Mouse (Mus musculus) testis, adult 2 months (tissue): ENCODE data around the gene Otud7a.

Experiments used
- CTCF ChIP-seq: fragments of 200-500 bp; IDR thresholded peaks from 2 replicates; pipeline ENCODE4 v1.5.1; 2012; ENCODE audit warnings: low read depth, mild to moderate bottlenecking, inconsistent platforms, low read length, moderate library complexity; ENCODE audit not compliant: control insufficient read depth, insufficient read depth, insufficient replicate concordance
- POLR2A ChIP-seq: fragments of 200-500 bp; IDR thresholded peaks from 2 replicates; pipeline ENCODE4 v1.6.1; 2012; ENCODE audit warnings: low read depth, mild to moderate bottlenecking, inconsistent platforms, low read length, moderate library complexity; ENCODE audit not compliant: control insufficient read depth

- TF ChIP-seq CTCF = no peak
- no peak for TF ChIP-seq POLR2A
Observed at GRCm38 (mm10) chr7:63667986-63668741, 223.6 kb downstream of the Otud7a start.
